Mouse (Mus musculus) stomach, postnatal 0 days (tissue): ENCODE measurements around the gene Hdac7. TPM values are rescaled to one million over a fixed set of nuclear protein-coding genes. Genes with fewer than 3 reads are reported as not detected.
A peak's percentile ranks its signal among the peaks of the same experiment; 100 is the strongest.

Experiments used
- ATAC-seq: fragments of 200-750 bp; cut with Nextera tagmentation; 2 replicates; pipeline ENCODE4 v1.8.0; 2017; ENCODE audit not compliant: low FRiP score, low TSS enrichment
- DNase-seq: peaks from one replicate; pipeline ENCODE4 v3.0.0-alpha.2; 2016; ENCODE audit warnings: low spot score
- H3K27ac ChIP-seq: fragments of 300-500 bp; sonication (generic); replicated peaks from 2 replicates; pipeline ENCODE4 v1.5.1; 2014; ENCODE audit warnings: mild to moderate bottlenecking, control low read depth
- H3K27me3 ChIP-seq: fragments of 300-500 bp; sonication (generic); 2 replicates; pipeline ENCODE4 v1.6.1; 2014; ENCODE audit warnings: low read length; ENCODE audit not compliant: control insufficient read depth, insufficient read depth
- H3K36me3 ChIP-seq: fragments of 300-500 bp; sonication (generic); 2 replicates; pipeline ENCODE4 v1.6.1; 2014; ENCODE audit warnings: low read length, mixed read lengths; ENCODE audit not compliant: control insufficient read depth, insufficient read depth
- H3K4me1 ChIP-seq: fragments of 300-500 bp; sonication (generic); replicated peaks from 2 replicates; pipeline ENCODE4 v1.6.1; 2014; ENCODE audit warnings: antibody characterized with exemption; ENCODE audit not compliant: control insufficient read depth, insufficient read depth
- H3K4me2 ChIP-seq: fragments of 300-500 bp; sonication (generic); replicated peaks from 2 replicates; pipeline ENCODE4 v1.6.1; 2014; ENCODE audit warnings: low read depth, mild to moderate bottlenecking, control low read depth, moderate library complexity
- H3K4me3 ChIP-seq: fragments of 300-500 bp; sonication (generic); 2 replicates; pipeline ENCODE4 v1.5.1; 2014; ENCODE audit warnings: low read depth, low read length, control low read depth
- H3K9ac ChIP-seq: fragments of 300-500 bp; sonication (generic); 2 replicates; pipeline ENCODE4 v1.6.1; 2014; ENCODE audit warnings: mild to moderate bottlenecking, low read length, control low read depth, mixed read lengths
- H3K9me3 ChIP-seq: fragments of 300-500 bp; sonication (generic); 2 replicates; pipeline ENCODE4 v1.6.1; 2016; ENCODE audit warnings: low read length; ENCODE audit not compliant: control insufficient read depth
- CTCF ChIP-seq: IDR thresholded peaks from 2 replicates; pipeline ENCODE4 v1.5.1; 2016; ENCODE audit warnings: antibody characterized with exemption, low read depth, mild to moderate bottlenecking, moderate library complexity
- EP300 ChIP-seq: optimal IDR thresholded peaks from 2 replicates; pipeline ENCODE3; 2016; ENCODE audit warnings: antibody characterized with exemption
- WGBS: fragments of 180-500 bp; shearing (Covaris S2); extraction: QIAGEN DNeasy Blood & Tissue Kit; methylation state at CpG from one replicate; pipeline ENCODE4 v1.1.7; 2014; 5-methylcytosine and 5-hydroxymethylcytosine counted together
- polyA plus RNA-seq: library from polyadenylated mRNA; unstranded; fragments of >200 nt; fragmentation: Nextera tagmentation; extraction: Ambion mirVana; gene quantifications from 2 replicates; pipeline ENCODE4 v1.2.1, GENCODE M21; 2015

The Hdac7 gene
- polyA plus RNA-seq, 1 experiment from 2014 or later, result 8.0 TPM

DNA sequence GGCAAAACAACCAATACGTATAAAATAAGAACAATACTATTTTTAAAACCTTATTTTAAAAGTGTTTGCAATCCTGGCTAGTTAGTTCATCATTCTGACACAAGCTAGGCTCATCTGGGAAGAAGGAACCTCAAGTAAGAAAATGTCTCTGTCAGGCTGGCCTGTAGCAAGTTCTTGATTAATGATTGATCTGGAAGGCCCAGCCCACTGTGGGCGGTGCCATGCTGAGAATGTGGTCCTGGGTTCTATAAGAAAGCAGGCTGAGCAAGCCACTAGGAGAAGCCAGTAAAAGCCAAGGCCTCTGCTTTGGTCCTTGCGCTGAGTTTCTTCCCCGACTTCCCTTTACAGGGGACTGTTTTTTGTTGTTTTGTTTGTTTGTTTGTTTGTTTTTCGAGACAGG lies 91.8 kb downstream of the Hdac7 start:
- no peak overlapping the region for H3K4me2 ChIP-seq
- no peaks in the 10 kb centered on the region for H3K36me3 ChIP-seq
- DNase-seq (no peak), ATAC-seq (no peak)
- no peak overlapping the region for H3K9ac ChIP-seq
- no peaks in the 10 kb centered on the region for H3K27me3 ChIP-seq
- WGBS, result 85% methylated on average over 5 of the region's 5 CpGs
- TF ChIP-seq EP300, result no peak
- TF ChIP-seq CTCF, result no peak
- no peaks in the 10 kb centered on the region for H3K9me3 ChIP-seq
- H3K4me1 ChIP-seq, result no peaks in the 10 kb centered on the region
- H3K4me3 ChIP-seq, result no peak overlapping the region
- H3K27ac ChIP-seq, result no peak overlapping the region

GRCm38 (mm10) chr15:97751676-97752075 lies 92.6 kb downstream of the Hdac7 start:
- WGBS, result 77% methylated on average over 2 of the region's 2 CpGs
- no peaks in the 10 kb centered on the region for H3K9me3 ChIP-seq
- ATAC-seq (no peak), DNase-seq (peak; percentile 32)
- H3K27me3 ChIP-seq, result no peaks in the 10 kb centered on the region
- H3K4me1 ChIP-seq, result no peaks in the 10 kb centered on the region
- H3K4me2 ChIP-seq, result no peak overlapping the region
- H3K4me3 ChIP-seq, result no peak overlapping the region
- TF ChIP-seq EP300 (no peak), CTCF (peak; percentile 69)
- H3K9ac ChIP-seq, result no peak overlapping the region
- no peaks in the 10 kb centered on the region for H3K36me3 ChIP-seq
- no peak overlapping the region for H3K27ac ChIP-seq

GRCm38 (mm10) chr15:97750697-97751096 lies 93.6 kb downstream of the Hdac7 start:
- 19% methylated on average over 12 of the region's 12 CpGs for WGBS
- H3K27ac ChIP-seq, result no peak overlapping the region; the same call in 1 of the 2 replicates
- TF ChIP-seq CTCF (no peak), EP300 (no peak)

DNA sequence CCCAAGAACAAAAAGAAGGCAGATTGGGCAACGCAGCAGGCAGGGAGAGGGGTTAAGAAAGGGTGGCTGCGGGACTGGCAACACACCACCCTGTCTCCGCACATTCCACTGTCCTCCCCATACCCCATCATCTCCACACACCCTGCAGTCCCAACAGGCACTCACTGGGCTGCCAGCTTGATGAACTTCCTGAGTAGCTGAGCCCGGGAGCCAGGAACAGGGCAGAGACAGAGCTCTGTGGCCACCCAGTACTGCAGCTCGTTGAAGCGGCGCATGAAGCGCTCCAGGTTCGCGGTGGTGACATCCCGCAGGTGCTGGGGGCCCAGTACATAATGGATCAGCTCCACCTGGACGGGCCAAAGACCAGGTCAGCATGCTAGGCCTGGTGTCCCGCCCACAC lies 94.5 kb downstream of the Hdac7 start:
- Histone ChIP-seq H3K27ac (no peak overlapping the region), H3K4me1 (no peaks in the 10 kb centered on the region), H3K36me3 (no peaks in the 10 kb centered on the region), H3K9ac (no peak overlapping the region), H3K27me3 (no peaks in the 10 kb centered on the region), H3K4me2 (no peak overlapping the region), H3K9me3 (no peaks in the 10 kb centered on the region), H3K4me3 (no peak overlapping the region)
- no peak for ATAC-seq
- DNase-seq, result no peak
- TF ChIP-seq CTCF, result no peak
- TF ChIP-seq EP300, result no peak
- WGBS, result 84% methylated on average over 13 of the region's 13 CpGs

More at GRCm38 (mm10) chr15:97750697-97751096, 93.6 kb downstream of the Hdac7 start:
- Histone ChIP-seq H3K9me3 (no peaks in the 10 kb centered on the region), H3K4me3 (no peak overlapping the region), H3K36me3 (no peaks in the 10 kb centered on the region), H3K4me2 (no peak overlapping the region), H3K27me3 (no peaks in the 10 kb centered on the region), H3K4me1 (no peaks in the 10 kb centered on the region), H3K9ac (0 out of 2 replicates have a peak overlapping the region, but pooled peaks have one; percentile 18)
- ATAC-seq (no peak; the same call in 1 of the 2 replicates), DNase-seq (peak; percentile 57)

- TF ChIP-seq CTCF, result no peak
- no peak for TF ChIP-seq EP300
- no peak for ATAC-seq
- H3K4me3 ChIP-seq, result no peak overlapping the region
- H3K27ac ChIP-seq, result no peak overlapping the region
- WGBS, result 87% methylated on average over 9 of the region's 9 CpGs
- no peak overlapping the region for H3K9ac ChIP-seq
- no peaks in the 10 kb centered on the region for H3K4me1 ChIP-seq
- H3K36me3 ChIP-seq, result no peaks in the 10 kb centered on the region
- H3K9me3 ChIP-seq, result no peaks in the 10 kb centered on the region
- H3K27me3 ChIP-seq, result no peaks in the 10 kb centered on the region
- H3K4me2 ChIP-seq, result no peak overlapping the region
- DNase-seq, result no peak
Measured at GRCm38 (mm10) chr15:97749397-97749796, 94.9 kb downstream of the Hdac7 start.

- ATAC-seq (no peak), DNase-seq (no peak)
- Histone ChIP-seq H3K9ac (no peak overlapping the region), H3K4me2 (no peak overlapping the region), H3K9me3 (no peaks in the 10 kb centered on the region), H3K4me3 (no peak overlapping the region), H3K36me3 (no peaks in the 10 kb centered on the region), H3K4me1 (no peaks in the 10 kb centered on the region), H3K27ac (no peak overlapping the region), H3K27me3 (no peaks in the 10 kb centered on the region)
- 89% methylated on average over 4 of the region's 4 CpGs for WGBS
- TF ChIP-seq EP300, result no peak
- no peak for TF ChIP-seq CTCF
Measured at GRCm38 (mm10) chr15:97748964-97749363, 95.3 kb downstream of the Hdac7 start.
